Mouse (Mus musculus) right cerebral cortex, adult 18-20 months (tissue): ENCODE data around the gene Nkapd1.
"Not testable (repeated sequence)": the region's sequence is repeated elsewhere in the genome, so short reads cannot be mapped to it uniquely, and the experiment has no call there.

Source experiments
- DNase-seq: peaks from one replicate; pipeline ENCODE4 v3.0.0; 2022; ENCODE audit warnings: mixed read lengths

The Nkapd1 gene

DNA sequence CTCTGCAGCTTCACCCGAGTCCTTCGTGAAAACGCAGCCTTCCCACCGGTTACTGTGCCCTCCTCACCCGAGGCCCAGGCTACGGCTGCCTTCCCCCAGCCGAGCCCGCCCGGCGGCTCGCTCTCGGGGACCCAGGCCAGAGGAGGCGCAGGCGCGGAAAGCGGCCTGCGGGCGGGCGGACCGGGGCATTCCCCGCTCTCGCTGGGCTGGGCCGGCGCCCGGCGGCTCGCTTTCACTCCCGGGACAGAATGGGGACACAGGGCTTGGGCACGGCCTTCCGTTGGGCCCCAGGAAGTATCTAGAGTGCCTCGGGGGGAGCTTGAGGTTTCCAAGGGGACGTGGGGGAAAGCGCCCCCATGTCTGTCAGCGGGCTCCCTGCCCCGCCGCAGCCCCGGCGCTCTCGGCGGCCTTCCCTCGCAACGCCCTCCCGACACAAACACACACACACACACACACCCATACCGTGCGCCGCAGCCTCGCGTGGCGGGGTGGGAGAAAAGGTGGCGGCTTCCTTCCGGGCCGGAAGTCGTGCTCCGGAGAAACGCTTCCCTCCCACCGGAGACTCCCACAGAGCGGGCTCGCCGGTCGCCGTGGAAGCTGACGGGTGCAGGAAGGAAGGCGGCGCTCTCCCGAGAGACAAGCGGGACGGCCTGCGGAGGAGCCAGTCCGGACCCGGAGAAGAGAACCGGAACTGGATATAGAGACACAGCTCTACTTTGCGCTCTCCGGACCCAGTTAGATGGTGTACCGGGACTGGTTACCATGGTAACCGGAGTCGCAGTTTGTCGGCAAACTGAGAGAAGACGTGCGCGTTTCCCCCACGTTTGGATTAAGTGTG is at the start of gene Nkapd1, which contains the start of gene Pih1d2:
Gene Nkapd1, minus strand, starts transcription at position 699 of the 838 bp plus-strand sequence.
Gene Pih1d2, plus strand, starts transcription at position 556 of the 838 bp plus-strand sequence.
- DNase-seq: peak; percentile 91

DNA sequence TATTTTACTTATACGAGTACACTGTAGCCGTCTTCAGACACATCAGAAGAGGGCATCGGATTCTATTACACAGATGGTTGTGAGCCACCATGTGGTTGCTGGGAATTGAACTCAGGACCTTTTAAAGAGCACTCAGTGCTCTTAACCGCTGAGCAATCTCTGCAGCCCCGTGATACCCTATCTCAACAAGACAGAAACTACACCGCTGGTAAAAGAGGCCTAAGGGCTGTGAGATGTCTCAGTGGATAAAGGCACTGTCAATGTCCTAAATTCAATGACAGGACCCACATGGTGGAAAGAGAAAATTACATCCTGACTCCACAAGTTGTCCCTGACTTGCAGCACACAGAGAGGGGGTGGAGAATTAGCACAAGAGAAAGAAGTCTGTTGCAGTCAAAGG is 49.2 kb upstream of the Nkapd1 start:
- DNase-seq: no peak

DNA sequence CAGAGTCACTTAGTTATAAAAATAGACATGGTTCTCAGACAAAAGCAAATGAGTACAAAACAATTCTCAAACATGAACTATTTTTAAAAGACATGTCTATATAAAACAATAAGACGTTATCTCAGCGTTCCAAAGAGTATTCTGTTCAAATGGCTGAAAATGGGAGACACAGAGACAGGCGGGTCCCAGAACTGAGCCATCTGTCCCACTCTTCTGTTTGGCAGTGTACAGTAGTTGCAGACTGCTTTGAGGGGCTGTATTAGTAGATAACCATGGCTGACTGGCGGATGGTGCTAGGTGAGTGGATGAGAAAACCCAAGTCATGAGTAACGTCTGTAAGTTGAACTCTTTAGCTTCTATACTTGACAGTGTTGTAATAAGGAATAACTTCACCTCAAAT is 47.6 kb upstream of the Nkapd1 start:
- DNase-seq: no peak

DNA sequence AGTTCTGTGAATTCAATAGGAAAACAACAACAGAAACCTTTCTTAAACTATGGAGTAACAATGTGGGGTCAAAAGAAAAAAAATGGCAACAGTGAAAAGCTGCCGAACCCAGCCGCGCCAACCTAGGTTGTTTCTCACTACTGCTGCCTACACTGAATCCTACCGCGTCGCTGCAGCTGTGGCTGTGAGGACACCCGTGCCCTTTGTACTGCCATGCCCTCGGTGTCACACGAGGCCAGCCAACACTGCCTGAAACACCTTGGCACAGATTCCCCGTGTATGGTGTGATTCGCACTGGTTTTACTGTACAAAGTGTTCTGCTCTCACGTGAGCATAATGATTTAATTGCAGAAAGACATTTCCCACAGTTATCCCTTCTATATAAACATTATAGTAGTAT is 43.2 kb upstream of the Nkapd1 start:
- DNase-seq: peak; percentile 21

DNA sequence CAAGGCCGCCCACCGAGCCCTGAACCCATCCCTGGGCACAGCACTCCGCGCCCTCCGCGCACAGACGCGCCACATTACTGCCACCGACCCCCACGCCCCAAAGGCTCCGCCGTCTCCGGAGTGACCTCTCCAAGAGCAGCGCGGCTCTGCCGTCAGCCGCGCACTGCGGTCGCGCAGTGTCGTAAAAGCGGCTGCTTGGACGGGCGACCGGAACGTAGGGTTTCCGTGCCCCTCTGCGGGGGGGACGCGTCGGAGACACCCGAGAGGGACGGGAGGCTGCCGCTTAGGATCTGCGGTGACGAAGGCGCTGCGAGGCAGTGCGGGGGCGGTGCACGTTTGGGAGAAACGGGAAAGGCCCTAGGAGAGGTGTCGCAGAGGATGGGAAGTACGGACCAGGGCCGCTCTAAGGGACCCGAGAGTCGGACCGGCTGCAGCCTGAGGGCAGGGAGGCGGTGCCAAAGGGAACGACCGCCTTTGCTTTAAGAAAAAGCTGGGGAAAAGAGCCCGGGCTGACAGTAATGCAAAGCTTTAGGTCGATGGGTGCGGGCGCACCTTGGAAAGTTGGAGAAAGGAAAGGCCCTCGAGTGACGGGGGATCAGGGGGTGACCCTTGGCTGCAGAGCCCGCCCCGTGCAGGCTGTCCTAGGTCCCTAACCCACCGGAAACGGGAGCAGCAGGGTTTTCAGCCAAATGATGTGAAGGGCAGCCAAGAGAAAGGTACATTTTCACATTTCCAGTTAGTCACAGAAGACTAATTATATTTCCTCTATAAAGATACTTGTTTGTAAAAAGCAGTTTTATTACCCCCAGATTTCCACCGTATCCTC is 42.3 kb upstream of the Nkapd1 start, which contains the start of gene Dlat:
Gene Dlat, minus strand, starts transcription at position 389 of the 826 bp plus-strand sequence.
- DNase-seq: peak; percentile 93

DNA sequence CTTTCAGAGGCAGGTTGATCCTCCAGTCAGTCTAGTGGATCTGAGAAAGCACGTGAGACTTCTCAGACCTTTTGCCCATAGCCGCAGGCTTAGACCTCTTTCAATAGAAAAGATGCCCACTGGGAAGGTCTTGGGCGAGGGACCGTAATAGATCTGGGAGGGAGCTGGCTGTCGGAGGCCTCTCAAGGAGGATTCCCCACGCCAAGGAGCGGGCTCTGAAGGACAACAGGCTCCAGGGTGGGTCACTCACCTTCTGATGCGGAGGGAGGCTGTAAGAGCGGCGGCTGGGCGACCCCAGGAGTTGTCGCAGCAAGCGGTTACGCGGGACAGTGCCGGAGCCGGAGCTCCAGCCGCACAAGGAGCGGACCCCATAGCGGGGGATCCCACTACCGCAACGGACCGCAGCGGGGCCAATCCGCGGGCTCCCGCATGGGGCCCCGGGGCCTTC is 41.7 kb upstream of the Nkapd1 start:
- no peak for DNase-seq

DNA sequence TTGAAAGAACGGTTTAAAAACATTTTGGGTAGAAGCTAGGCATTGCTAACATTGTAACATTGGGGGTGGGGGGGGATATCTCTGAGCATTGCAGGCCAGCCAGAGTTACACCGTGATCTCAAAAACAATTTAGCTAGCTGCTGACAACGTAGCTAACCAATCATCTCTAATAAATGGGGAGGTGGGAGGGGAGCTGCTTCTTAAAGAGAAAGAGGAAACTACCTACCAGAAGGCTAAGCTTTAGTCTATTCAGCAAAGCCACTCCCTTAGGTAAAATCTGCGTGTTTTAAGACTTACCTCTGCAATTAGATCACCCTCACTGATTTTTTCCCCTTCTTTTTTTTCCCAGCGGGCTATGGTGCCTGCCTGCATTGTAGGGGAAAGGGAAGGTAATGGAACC is 41.1 kb upstream of the Nkapd1 start:
- no peak for DNase-seq

DNA sequence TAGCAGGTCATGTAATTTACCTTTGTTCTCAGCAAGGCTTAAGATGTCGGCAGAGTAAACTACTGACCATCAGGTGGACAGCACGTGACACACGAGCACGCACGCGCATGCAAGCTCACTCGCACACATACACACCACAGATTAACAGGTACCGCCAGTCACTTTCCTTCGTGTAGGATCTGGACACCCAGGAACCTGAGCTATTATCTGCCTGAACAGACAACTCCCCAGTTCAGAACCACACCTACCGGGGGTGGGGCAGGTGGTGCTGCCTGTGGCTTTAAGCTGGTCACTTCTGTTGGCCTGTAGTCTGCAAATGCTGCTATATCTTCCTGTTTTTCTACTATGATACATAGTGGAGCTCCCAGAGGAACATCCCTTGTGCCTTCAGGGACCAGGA is 33.2 kb upstream of the Nkapd1 start:
- no peak for DNase-seq

DNA sequence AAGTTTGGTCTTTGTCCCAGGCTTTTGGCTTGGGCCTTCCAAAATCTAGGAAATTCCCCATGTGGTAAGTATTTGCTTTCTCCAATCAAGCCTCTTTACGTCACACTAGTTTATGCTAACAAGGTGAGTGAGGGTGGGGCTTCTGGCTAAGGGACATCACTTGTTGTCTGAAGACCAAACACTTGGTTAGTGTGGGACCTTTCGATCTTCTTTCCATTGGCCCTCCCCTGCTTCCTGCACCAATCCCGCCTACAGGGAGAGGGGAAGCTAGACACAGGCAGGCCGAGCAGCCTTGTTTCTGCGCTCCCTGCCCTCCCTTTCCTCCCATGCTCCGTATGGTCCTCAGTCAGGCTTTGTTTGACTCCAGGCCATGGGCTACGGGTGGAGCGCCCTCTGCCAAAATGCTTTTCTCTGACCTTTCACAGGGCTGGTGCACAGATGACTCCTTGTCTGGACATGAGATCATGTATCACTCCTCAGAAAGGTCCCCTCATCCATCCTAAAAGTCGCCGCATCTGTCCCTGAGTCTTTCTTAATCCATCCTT is 29.6 kb upstream of the Nkapd1 start:
- DNase-seq: no peak

DNA sequence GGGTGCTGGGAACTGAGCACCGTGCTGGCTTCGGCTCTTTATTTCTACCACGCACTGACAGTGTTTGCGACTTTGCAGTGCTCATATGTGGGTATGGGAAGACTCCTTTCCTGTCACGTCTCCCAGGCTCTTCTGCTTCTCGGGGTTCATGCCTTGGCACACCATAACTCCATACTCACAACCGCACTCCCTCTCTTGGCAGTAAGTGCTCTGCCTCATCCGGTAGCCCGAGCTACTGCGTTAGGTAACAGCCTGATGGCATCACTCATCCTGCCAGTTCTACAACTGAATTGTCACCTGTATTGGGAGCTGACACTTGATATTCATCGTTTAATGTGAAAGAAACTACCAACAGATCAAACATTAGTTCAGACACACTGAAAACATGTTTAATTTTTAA is 17.0 kb upstream of the Nkapd1 start:
- no peak for DNase-seq

DNA sequence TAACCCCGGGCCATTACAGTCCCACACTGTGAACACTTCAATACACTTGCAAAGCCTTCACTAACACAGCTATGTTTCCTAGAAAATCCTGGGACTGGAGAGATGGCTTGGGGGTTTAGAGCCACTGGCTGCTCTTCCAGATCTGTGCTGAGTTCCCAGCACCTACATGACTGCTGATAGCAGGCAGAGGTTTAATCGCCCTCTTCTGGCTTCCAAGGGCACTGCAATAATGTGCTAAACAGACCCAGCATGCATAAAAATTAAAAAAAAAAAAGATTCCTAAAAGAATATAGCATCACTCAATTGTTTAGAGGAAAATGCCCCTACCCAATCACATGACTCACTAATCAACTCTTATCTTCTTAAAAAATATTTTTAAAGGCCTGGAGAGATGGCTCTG is 15.8 kb upstream of the Nkapd1 start:
- no peak for DNase-seq

DNA sequence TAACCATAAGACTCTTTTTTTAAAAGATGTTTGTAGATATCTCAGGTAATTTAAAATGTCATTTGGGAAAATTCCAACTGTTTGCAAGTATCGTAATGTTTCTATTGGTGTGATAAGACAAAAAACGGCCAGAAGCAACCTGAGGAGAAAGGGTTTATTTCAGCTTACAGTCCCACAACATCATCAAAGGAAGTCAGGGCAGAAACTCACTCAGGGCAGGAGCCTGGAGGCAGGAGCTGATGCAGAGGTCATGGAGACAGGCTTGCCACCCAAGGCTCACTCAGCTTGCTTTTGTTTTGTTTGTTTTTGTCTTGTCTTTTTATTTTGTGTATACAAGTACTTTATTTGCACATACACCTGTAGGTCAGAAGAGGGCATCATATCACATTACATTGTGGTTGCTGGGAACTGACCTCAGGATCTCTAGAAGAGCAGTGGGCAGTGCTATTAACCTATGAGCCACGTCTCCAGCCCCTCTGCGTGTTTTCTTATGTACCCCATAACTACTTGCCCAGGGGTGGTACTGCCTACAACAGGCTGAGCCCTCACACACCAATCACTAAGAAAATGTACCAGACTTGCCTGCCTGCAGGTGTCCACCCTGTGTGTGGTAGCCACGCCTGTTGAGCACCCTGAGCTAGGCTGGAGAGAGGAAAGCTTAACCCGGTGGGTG is 14.9 kb upstream of the Nkapd1 start:
- no peak for DNase-seq

DNA sequence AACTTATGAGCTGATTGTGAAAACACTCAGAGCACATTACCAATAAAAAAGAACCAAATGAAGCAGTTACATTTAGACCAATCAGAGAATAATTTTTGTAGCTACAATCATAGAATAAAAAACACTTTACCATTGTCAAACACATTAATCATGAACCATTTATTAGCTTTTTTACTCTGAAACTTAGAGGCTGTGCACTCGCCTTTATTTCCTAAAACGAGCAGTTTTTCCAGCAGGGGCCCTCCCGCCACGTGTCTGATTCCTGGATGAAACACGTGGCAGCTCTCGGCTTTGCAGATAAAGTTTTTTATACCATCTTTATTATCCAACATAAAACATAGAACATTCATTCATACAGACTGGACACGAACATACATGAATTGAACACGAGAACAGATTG is 13.6 kb upstream of the Nkapd1 start:
- DNase-seq: not testable (repeated sequence)

DNA sequence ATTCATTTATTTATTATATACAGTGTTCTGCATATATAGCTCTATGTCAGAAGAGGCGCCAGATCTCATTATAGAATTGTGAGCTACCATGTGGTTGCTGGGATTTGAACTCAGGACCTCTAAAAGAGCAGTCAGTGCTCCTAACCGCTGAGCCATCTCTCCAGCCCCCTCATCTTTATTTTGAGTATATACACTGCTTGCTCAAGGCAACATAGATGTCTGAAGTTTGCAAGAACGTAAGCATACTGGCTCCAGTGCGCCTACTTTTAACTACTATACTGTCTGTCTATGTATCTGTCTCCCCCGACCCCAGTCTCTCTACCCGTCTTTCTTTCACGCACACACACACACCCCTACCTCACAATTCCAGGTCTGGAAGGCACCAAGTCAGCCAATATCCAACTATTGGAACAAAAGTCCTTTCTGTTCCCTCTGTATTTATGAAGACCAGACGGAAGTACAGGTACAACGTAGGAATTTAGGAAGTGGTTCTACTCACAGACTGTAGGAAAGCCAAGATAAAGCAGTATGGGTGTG is 598 bp upstream of the Nkapd1 start:
- DNase-seq: no peak

DNA sequence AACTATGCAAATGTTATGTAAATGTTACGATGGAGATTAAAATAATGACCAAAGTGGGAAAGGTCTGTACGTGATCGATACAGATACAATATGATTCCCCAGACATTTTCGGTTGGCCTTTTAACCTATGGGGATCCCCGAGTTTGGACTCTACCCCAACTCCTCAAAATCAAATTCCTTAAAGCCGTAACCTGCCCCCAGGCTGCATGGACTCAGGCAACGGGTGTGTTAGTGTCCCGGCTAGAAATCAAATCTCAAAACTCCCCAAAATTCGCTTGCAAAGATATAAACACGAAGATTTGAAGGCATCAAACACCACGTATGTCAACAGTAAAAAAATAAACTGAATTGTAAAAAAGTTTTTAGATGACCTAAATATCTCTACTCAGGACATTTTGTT is 1.1 kb downstream of the Nkapd1 start:
- DNase-seq: no peak

DNA sequence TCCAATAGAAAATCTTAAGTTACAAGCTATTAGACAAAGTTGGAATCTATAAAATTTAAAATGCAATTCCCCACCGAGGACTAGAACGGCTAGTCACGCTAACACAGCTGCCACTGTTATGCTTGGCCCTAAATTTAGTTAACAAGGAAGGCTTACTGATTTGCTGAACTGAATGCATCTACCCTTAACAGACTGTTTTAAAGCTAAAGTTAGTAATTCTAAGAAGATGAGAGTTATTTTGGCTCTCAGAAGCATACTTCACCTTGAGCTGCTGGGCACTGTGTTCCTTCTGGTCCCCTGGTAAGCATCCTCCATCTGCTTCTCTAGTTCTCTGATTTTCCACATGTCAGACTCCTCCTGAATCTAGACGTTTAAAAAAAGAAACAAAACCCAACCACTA is 5.1 kb downstream of the Nkapd1 start:
- no peak for DNase-seq

DNA sequence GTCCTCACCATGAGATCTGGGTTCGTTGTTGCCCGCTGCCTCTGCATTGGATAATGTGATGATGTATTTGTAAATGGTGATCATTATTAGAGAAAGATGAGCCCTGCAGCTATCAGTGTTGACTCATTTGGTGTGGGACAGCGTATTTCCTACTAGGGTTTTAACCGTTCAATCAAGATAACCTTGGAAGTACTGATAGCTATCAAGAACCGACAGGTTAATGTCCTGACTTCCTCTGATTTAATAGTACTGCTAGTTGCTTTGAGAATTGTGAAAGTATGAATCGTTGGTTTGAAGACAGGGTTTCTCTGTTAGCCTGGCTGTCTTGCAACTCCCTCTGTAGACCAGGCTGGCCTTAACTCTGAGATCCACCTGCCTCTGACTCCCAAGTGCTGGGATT is 12.9 kb downstream of the Nkapd1 start:
- DNase-seq: no peak

DNA sequence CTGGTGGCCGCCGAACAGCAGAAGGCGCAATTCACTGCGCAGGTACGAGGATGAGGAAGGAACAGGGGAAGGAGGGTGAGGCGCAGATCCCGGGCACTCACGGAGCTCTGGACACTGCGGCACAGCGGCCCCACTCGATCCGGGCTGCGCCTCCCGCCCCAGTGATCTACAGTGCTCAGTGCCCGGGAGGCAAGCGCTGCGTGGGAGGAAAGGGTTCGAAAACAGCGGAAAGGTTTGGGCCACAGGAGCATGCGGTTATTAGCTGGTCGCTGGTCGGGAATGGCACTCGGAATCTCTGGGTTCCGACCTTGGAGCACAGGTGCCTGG is 13.3 kb downstream of the Nkapd1 start:
- DNase-seq: no peak

DNA sequence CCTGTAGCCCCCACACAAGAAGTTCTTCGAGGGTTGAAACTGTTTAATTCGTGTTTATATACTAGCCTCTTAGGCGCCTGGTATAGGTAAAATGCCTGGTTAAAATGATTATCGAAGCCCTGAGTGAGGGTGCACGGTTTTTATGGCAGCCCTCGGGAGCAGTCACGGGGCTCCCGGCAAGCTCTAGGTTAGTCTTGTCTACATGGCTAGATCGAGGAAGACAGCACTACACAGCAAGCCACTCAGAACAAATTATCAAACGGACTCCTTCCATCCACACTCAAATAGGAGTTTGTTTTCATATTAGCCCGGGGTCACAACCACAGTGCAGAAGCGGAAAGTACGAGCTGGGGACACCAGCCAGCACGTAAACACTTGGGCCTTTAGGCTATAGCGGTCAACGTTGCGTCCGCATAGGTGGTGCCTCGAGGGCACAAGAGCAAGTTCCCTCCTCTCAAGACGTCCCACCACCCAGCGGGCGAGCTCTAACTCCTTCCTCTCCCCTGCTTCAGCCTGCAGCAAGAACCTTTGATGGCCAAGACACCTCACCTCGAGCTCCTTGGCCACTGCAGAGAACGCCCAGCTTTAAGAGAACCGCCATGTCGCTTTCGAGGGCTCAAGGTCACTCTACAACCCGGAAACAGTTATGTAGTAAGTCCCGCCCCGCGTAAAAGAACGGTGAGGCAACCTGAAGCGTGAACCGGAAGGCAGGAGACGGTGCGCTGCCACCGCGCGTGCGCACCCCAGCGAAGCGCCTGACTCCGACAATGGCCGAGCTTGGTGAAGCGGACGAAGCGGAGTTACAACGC is 13.9 kb downstream of the Nkapd1 start, which contains the start of the genes Sdhd and Timm8b:
Gene Sdhd, minus strand, starts transcription at position 624 of the 809 bp plus-strand sequence.
Gene Timm8b, plus strand, starts transcription at position 722 of the 809 bp plus-strand sequence.
- DNase-seq: peak; percentile 96

DNA sequence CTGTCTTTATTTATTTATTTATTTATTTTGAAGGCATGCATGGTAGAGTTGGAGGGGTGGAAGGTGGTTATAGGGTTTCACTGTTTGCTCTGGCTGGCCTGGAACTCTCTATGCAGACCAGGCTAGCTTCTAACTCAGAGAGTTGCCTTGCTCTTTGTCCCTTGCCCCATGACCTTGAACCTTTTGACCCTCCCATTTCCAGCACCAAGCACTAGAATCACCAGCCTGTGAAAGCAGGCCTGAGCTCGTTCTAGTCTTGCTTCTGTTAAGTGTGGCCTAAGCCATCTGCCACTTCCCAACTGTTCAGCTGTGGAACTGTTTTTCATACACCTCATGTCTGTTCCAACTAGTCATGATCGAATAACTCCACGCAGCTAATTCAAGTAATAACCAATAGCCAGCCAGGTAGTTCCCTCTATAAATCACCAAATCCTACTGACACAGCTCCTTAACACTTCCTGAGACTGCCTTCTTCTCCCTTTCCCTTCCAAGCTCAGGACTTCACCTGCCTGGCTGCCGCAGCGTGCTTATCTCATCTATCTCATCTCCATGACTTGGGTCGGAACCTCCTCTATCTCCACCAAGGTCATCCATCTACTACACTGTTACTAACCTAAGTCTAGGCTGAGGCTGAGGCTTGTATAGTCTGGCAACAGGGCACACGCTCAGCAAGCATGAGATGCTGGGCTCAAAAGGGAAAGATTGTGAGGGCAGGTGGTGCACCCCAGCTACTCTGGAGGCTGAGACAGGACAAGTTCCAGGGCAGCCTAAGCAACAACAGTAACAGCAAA is 15.0 kb downstream of the Nkapd1 start:
- DNase-seq: no peak

DNA sequence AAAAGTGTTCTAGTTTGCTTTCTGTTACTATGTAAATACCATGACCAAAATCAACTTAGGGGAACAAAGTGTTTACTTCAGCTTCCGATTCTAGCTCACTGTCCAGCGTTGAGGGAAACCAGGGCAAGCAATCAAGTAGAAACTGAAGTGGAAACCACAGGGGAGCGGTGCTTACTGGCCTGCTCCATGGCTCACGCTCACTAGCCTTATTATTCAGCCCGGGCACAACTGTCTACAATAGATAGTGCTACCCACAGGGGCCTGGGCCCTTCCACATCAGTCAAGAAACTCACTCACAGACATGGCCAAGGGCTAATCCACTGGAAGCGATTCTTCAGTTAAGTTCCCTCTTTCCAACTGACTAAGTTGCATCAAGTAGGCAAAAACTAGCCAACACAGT is 15.7 kb downstream of the Nkapd1 start:
- no peak for DNase-seq
